Mouse (Mus musculus) gastrocnemius, postnatal 10 days (tissue): Measurements from ENCODE around the gene Osbpl10. TPM values are rescaled to one million over a fixed set of nuclear protein-coding genes. Genes with fewer than 3 reads are reported as not detected.
"Not testable (repeated sequence)": the region's sequence is repeated elsewhere in the genome, so short reads cannot be mapped to it uniquely, and the experiment has no call there.

Experiments used
- DNase-seq: peaks from one replicate; pipeline ENCODE4 v3.0.0; 2021; ENCODE audit warnings: mixed read lengths
- total RNA-seq, 2 experiments: library from RNA; stranded (reverse); gene quantifications; 2 replicates each; pipeline ENCODE4 v1.2.3; 2021

Osbpl10 gene
- total RNA-seq, 2 experiments from 2014 or later = 8.7 to 9.6 TPM

GRCm38 (mm10) chr9:115031046-115031445, 52.7 kb downstream of the Osbpl10 start:
- not testable (repeated sequence) for DNase-seq

GRCm38 (mm10) chr9:115032786-115033185, 54.4 kb downstream of the Osbpl10 start:
- no peak for DNase-seq

GRCm38 (mm10) chr9:115034271-115034670, 55.9 kb downstream of the Osbpl10 start:
- no peak for DNase-seq

GRCm38 (mm10) chr9:115034788-115035187, 56.4 kb downstream of the Osbpl10 start:
- DNase-seq = no peak

- no peak for DNase-seq
Measured at GRCm38 (mm10) chr9:115038215-115038614, 59.8 kb downstream of the Osbpl10 start.

GRCm38 (mm10) chr9:115038686-115039085, 60.3 kb downstream of the Osbpl10 start:
- no peak for DNase-seq

- no peak for DNase-seq
Measured at GRCm38 (mm10) chr9:115039245-115039644, 60.9 kb downstream of the Osbpl10 start.

- no peak for DNase-seq
Measured at GRCm38 (mm10) chr9:115042571-115042970, 64.2 kb downstream of the Osbpl10 start.

GRCm38 (mm10) chr9:115042971-115043706, 64.8 kb downstream of the Osbpl10 start:
- no peak for DNase-seq

GRCm38 (mm10) chr9:115043881-115044770, 65.8 kb downstream of the Osbpl10 start:
- no peak for DNase-seq

GRCm38 (mm10) chr9:115045087-115045800, 66.9 kb downstream of the Osbpl10 start:
- DNase-seq = no peak

GRCm38 (mm10) chr9:115046701-115047100, 68.3 kb downstream of the Osbpl10 start:
- no peak for DNase-seq

GRCm38 (mm10) chr9:115048340-115048739, 70.0 kb downstream of the Osbpl10 start:
- no peak for DNase-seq

GRCm38 (mm10) chr9:115048861-115049260, 70.5 kb downstream of the Osbpl10 start:
- no peak for DNase-seq

- DNase-seq = peak; percentile 25
Measured at GRCm38 (mm10) chr9:115049981-115050720, 71.8 kb downstream of the Osbpl10 start.

GRCm38 (mm10) chr9:115051976-115052375, 73.6 kb downstream of the Osbpl10 start:
- DNase-seq = no peak

- no peak for DNase-seq
Measured at GRCm38 (mm10) chr9:115053779-115054178, 75.4 kb downstream of the Osbpl10 start.

GRCm38 (mm10) chr9:115055041-115055830, 76.9 kb downstream of the Osbpl10 start:
- peak; percentile 38 for DNase-seq

GRCm38 (mm10) chr9:115058806-115059205, 80.4 kb downstream of the Osbpl10 start:
- DNase-seq = no peak

- DNase-seq = no peak
Measured at GRCm38 (mm10) chr9:115064834-115065233, 86.5 kb downstream of the Osbpl10 start.

- DNase-seq = no peak
Measured at GRCm38 (mm10) chr9:115067071-115067470, 88.7 kb downstream of the Osbpl10 start.
